Mouse (Mus musculus): ENCODE results near the gene Amhr2.

Gene Amhr2

GRCm38 (mm10) chr15:102445146-102445545 is at the start of gene Amhr2:
Gene Amhr2 (plus strand): TSS chr15:102445367.
- DNase-seq = no peak

GRCm38 (mm10) chr15:102398629-102399028 is 46.5 kb upstream of the Amhr2 start:
- no peak for DNase-seq

GRCm38 (mm10) chr15:102399229-102400221 is 45.6 kb upstream of the Amhr2 start:
- DNase-seq = peak; percentile 84

GRCm38 (mm10) chr15:102400476-102401045 is 44.6 kb upstream of the Amhr2 start:
- DNase-seq = no peak

GRCm38 (mm10) chr15:102401278-102401677 is 43.9 kb upstream of the Amhr2 start:
- DNase-seq = no peak

GRCm38 (mm10) chr15:102402210-102402609 is 43.0 kb upstream of the Amhr2 start:
- DNase-seq = no peak

GRCm38 (mm10) chr15:102404608-102405488 is 40.3 kb upstream of the Amhr2 start:
- no peak for DNase-seq

- peak; percentile 100 for DNase-seq
Measured at GRCm38 (mm10) chr15:102405489-102406195, 39.5 kb upstream of the Amhr2 start, which contains the start of gene Sp1. Gene Sp1 (plus strand): TSS chr15:102406143.

GRCm38 (mm10) chr15:102406196-102406911 is 38.8 kb upstream of the Amhr2 start:
- DNase-seq = no peak

- DNase-seq = no peak
Measured at GRCm38 (mm10) chr15:102406912-102407580, 38.1 kb upstream of the Amhr2 start.

GRCm38 (mm10) chr15:102407681-102408557 is 37.2 kb upstream of the Amhr2 start:
- no peak for DNase-seq

- no peak for DNase-seq
Measured at GRCm38 (mm10) chr15:102408558-102409130, 36.5 kb upstream of the Amhr2 start.

- no peak for DNase-seq
Measured at GRCm38 (mm10) chr15:102409286-102409685, 35.9 kb upstream of the Amhr2 start.

- no peak for DNase-seq
Measured at GRCm38 (mm10) chr15:102411077-102411476, 34.1 kb upstream of the Amhr2 start.

- no peak for DNase-seq
Measured at GRCm38 (mm10) chr15:102413687-102414086, 31.5 kb upstream of the Amhr2 start.

GRCm38 (mm10) chr15:102417524-102417923 is 27.6 kb upstream of the Amhr2 start:
- no peak for DNase-seq

- no peak for DNase-seq
Measured at GRCm38 (mm10) chr15:102420986-102421385, 24.2 kb upstream of the Amhr2 start.

GRCm38 (mm10) chr15:102421437-102421836 is 23.7 kb upstream of the Amhr2 start:
- DNase-seq = peak; percentile 74

- DNase-seq = no peak
Measured at GRCm38 (mm10) chr15:102423602-102424240, 21.4 kb upstream of the Amhr2 start.
